Mouse (Mus musculus): ENCODE measurements around the gene Dbil5. TPM values are rescaled to one million over a fixed set of nuclear protein-coding genes. Genes with fewer than 3 reads are reported as not detected.

The Dbil5 gene
- total RNA-seq, 2 experiments from 2014 or later, result not detected

DNA sequence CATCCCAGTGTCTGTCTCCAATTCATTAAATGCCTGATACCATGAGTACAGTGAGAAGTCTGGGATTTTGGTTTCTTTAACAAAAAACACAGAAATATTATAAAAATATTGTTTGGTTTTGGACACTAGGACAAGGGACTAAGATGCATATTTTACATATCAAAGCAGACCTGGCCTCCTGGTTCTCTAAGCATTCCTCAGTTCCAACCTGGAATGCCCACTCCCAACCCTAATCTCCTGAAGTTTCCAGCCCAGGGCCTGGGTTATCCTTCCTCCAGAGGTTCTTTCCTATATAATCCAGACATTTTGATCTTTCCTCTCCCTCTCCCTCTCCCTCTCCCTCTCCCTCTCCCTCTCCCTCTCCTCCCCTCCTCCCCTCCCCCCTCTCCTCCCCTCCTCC, 7.6 kb downstream of the Dbil5 start:
- ATAC-seq (replicated peaks; ENCODE audit: poor library complexity), result no peak

DNA sequence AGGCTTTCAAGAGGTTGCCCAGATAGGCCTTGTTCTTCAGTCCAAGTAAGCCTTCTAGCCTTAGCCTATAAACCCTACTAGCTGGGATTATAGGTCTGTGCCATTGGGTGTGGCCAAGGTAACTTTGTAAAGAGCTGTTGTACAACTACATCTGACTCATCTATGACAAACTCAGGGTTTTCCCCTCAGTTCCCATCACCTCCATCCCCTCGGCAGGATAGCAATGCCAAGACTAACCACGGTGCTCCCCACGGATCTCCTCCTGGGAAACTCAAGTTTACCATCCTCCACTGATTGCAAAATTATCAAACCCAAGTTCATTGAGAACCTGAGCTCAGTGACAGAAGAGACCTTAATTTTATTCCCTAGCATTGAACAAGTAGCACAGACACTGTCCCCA, 18.7 kb downstream of the Dbil5 start:
- ATAC-seq (replicated peaks; ENCODE audit: poor library complexity), result no peak

DNA sequence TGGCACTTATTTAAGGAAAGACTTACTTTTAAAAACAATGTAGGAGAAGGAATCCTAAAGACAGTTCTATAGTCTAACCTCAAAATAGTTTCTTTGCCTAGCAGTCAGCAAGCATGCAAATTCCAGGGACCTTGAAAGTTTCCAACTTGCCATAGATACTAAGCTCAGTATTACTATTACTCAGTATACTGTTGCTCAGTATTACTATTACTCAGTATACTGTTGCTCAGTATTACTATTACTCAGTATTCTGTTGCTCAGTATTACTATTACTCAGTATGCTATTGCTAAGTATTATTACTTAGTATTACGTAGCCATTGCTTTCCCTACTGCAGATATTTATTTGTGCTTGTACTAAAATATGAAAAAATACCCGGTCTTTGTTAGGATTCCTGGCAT, 22.3 kb downstream of the Dbil5 start:
- ATAC-seq (replicated peaks; ENCODE audit: poor library complexity), result no peak

DNA sequence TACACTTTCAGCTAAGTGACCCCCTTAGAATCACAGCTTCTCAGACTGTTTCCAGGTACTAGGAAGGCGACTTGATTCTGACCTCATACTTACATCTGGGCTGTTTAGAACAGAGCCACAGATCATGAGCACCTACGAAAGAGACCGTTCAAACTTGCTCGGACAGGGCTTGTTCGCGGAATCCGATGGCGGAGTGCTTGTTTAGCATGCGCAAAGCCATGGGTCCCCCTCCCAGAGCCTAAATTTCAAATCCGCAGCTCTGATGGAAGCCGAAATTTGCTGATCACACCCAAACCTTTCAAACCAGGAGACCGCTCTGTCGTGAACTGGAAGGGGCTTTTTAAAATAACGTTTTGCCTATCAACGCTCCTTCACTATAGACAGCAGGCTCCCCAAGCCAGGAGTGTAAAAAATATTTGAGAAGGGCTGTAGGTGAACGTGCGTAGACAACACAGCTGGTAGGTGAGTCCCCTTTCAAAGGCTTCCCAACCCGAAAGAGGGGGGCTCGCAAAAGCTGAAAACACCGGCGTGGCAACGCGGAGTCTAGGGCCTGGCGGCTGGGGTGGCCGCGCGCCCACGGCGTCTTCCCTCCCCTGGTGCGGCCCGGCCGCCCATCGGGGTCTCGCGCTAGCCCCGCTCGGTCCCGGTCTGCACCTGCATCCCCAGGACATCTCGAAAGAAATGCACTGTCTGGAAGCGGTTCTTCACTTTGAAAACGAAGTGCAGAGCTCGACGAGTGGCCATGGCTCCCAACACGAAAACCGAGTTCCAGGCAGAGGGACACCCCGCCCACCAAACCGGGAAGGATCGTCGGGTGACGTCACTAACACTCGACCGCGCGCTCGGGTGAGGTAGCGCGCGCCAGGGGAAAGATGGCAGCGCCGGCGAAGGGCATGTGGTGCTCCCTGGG, 25.7 kb downstream of the Dbil5 start, which contains the start of the genes Mrm3 and Glod4:
Gene Mrm3, plus strand, starts transcription at position 815 of the 910 bp plus-strand sequence.
Gene Glod4, minus strand, starts transcription at position 825 of the 910 bp plus-strand sequence.
- peak; percentile 99 for ATAC-seq (replicated peaks; ENCODE audit: poor library complexity)

DNA sequence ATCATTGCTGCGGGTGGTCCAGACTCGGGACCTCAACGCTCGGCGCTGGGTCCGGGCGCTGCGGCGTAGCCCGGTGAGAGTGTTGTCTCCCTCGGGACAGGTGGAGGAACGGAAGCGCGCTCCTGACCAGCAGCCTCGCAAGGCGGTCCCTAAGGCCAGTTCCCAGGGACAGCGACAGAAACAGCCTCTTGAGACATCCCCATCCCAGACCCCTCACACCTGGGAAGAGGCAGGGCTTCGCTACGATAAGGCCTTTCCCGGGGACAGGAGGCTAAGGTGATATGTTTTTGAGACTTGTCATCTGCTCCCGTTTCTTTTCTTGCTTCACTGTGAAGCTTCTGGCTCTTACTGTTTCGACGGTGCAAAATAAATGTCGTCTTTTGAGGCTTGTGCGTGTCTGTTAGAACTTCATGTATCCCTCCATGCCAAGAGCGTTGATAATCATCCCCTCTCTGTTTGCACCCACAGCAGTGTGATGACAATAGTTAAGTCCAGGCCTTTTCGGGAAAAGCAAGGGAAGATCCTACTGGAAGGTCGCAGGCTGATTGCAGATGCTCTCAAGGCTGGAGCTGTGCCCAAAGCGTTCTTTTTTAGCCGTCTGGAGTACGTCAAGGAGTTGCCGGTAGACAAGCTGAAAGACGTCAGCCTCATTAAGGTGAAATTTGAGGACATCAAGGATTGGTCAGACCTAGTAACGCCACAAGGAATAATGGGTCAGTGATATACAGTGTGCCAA, 26.6 kb downstream of the Dbil5 start:
- peak; percentile 43; the same call in 1 of the 2 replicates for ATAC-seq (replicated peaks; ENCODE audit: poor library complexity)

DNA sequence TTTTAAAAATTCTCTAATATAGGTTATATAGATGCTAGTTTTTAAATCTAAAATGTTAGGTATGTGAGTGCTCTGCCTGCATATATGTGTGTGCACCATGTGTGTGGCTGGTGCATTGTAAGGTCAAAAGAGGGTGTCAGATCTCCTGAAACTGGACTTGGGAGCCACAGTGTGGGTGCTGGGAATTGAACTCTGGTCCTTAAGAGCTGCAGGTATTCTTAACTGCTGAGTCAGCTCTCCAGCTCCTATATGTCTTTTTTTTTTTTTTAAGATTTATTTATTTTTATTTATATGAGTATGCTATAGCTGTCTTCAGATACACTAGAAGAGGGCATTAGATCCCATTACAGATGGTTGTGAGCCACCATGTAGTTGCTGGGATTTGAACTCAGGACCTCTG, 29.0 kb downstream of the Dbil5 start:
- no peak for ATAC-seq (replicated peaks; ENCODE audit: poor library complexity)

DNA sequence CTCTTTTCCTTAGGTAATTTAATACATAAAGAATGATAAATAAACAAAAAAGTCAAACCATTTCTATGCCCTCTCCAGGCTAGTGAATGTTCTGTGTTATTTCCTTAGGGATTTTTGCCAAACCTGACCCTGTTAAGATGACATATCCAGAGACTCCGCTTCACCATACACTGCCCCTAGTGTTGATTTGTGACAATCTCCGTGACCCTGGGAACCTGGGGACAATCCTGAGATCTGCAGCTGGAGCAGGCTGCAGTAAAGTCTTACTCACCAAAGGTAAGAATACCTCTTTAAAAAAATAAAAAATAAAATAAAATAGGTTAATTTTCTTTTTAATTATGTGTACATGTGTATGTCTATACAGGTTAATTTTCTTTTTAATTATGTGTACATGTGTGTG, 29.8 kb downstream of the Dbil5 start:
- ATAC-seq (replicated peaks; ENCODE audit: poor library complexity), result no peak

DNA sequence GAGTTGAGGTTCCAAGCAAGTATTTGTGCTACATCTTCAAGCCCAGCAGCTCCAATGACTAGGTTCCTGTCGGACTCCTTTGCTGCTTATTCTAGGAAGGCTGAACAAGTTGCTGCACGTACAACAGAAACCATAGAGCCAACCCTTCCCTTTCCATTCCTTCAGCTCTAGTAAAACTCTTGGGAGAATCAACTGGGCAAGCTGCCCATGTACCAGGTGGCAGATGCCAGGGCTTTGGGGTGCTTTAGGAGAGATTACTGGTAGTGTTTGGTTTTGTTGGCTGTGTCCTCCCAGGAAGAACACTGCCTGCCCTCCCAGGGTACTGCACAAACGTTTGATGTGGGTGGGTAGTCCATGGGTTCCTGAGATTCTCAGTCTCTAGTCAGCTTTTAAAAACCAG, 34.6 kb downstream of the Dbil5 start:
- ATAC-seq (replicated peaks; ENCODE audit: poor library complexity), result no peak

DNA sequence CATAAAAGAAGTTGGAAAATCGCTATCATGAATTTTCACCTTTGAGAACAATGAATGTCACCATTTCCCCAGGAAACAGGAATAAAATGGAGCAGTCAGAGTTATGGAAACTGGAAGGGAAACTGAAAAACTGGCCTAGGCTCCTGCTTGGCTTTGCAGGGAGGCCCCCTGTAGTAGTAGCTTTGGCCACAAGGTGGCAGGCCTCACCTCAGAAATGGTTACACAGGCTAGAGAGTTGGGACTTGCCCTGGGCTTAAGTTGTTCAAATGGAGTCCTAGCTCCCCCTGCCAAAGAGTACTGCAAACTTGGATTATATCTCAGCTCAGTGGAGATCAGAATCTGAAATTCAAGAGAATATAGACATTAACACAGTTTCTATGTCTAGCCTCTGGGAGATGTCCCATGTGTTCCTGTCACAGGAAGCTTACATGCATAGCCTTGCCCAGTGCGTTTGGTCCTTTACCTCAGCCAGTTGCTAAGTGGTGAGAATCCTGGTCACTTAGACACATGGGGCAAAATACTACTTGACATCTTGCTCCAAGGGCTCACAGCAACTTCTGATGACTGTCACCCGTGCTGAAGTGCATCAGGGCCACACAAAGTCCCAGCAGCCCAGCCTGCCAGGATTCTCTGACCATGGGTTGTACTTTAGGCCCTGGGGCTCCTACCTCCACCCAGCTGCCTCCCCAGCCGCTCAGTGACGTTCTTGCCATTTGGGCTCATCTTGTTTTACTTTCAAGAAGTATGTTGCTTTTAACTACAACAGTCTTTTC, 35.9 kb downstream of the Dbil5 start:
- peak; percentile 97 for ATAC-seq (replicated peaks; ENCODE audit: poor library complexity)

DNA sequence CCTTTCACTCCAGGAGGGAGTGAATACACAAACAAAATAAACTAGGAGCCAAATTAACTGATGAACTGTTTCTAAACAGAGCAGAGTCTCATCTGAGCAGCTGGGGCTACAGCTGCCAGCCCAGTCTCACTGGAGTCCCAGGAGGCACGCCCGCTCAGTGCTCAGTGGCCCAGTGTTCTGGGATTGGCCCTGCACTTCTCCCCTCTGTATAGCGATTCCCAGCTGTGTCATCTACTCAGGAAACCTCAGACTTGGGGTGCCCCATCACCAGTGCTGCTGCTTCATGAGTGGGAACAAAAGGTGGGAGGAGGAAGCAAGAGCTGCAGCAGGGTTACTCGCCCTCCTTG, 36.5 kb downstream of the Dbil5 start:
- ATAC-seq (replicated peaks; ENCODE audit: poor library complexity), result no peak

DNA sequence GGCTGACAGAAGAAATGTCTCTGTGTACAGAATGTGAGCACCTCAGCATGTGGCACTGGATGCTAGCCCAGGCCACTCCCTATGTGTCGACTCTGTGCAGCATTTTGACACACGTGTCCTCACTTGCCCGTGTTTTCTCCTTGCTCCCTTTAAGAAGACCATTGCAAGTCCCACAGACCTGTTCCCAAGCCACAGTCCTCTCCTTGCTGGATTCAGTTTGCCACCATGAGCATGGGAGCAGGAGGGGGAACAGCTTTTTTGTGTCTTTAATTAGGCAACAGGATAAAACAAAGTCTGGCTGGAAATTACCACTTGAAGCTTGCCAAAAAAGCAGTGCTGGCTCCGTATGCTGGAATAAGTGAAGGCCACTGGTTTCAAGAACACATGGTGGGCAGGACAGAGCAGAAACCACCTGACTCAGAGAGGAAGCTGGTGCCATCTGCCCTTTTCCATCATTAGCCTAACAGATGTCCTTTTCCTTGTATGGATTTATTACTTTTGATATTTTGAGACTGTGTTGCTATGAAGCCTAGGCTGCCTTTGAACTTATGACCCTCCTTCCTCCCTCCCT, 38.1 kb downstream of the Dbil5 start:
- ATAC-seq (replicated peaks; ENCODE audit: poor library complexity), result no peak

DNA sequence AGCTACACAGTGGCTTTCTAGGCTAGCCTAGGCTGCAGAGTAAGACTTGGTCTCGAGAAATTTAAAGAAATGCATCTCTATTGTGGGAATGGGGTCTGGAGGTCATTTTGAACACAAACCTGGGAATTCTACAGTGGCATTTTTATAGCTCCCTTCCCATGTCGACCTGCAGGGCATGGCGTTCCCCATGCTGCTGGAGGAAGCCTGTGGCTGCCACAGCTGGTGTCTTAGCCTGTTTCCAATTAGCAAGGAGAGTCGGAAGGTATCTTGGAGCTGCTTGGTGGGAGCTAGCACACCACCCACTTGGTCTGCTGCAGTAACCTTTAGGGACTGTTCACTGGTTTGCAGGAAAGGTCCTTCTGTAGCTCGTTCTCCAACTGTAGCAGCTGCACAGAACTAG, 38.7 kb downstream of the Dbil5 start:
- no peak for ATAC-seq (replicated peaks; ENCODE audit: poor library complexity)

DNA sequence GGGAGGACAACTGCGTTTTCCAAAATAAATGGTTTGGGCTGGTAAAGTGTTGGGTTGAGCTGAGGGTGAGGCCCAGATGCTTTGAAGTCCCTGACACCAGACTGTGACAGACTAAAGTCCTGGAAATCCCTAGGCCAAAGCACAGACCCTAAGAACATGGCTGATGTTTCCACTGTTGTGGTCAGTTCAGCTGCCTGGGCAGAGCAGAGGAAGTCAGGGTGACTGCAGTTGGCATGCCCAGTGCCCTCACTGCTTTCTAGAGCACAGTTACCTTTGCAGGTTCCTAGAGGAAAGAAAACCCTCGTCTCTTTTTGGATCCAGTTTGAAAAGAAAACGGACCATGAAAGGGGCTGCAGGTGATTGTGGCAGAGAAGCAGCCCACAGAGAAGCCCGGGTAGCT, 40.0 kb downstream of the Dbil5 start:
- no peak for ATAC-seq (replicated peaks; ENCODE audit: poor library complexity)

DNA sequence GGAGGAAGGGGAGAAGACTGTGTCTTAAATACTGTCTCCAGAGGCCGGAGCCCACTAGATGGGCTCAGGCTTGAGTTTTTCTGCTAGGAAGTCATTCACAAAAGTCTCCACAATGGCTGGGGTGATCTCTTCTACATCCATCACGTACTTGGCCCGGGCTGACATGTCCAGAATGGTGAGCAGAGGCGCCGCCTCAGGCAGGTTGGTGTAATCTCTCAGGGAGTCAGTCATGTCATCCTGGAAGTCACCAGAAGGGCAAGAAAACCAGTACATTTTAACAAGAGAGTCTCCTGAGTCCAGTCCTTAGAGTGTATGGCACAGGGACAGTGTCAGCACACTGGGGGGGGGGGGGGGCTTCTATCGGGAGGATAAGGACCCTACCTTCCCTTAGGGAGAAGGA, 41.1 kb downstream of the Dbil5 start:
- ATAC-seq (replicated peaks; ENCODE audit: poor library complexity), result no peak

DNA sequence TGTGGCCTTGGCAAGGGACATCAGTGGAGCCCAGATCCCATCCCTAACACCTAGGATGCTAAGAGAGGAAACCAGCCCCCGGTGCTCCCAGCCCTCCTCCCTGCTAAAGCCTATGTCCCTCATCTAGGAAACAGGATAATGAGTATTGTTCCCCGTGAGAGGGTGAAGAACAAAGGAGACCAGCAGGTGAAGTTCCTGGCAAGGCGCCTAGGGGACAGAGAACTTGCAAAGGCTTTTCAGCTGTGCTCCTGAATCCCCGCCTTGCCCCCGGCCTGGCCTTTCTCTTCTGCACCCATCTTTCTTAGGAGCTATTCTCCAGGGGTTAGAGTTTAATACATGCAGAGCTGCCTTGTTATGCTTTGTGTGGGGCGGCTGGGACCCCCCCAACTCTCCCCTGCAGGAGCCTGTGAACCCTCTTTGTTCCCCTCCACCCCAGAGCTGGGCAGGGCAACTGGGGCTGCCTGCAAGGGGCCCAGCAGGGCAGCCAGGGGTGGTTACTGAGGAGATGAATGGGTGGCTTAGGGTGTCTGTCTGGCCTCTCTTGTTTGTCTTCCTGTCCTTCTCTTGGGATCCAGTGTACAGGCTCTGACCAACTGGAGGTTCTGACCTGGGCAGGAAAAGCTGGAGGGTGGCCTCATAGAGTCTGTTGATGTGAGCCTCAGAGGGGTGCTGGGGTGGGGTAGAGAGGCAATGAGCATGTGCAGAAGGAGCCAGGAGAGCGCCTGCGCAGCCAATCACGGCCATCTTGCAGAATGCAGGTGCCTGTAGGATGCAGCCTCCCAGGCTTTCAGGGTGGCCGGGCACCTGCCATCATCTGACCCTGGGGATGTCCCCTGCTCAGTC, 43.0 kb downstream of the Dbil5 start:
- no peak for ATAC-seq (replicated peaks; ENCODE audit: poor library complexity)

DNA sequence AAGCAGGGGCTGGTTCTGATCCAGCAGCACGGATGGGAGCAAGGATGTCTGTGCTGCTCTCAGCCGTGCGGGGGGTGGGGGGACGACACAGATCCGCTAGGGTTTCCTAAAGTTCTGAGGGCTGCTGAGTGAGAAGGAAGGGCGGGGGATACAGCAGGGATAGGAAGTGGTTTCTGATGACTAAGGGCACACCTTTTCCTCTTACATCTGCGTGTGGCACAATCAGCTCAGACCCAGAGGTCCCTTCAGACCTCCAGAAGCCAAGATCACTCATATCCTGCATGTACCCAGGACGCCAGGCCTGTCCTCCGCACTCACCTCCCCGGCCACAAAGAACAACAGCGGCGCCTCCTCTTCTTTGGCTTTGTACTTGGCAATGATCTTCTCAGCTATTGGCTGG, 43.8 kb downstream of the Dbil5 start:
- ATAC-seq (replicated peaks; ENCODE audit: poor library complexity), result peak; percentile 87

DNA sequence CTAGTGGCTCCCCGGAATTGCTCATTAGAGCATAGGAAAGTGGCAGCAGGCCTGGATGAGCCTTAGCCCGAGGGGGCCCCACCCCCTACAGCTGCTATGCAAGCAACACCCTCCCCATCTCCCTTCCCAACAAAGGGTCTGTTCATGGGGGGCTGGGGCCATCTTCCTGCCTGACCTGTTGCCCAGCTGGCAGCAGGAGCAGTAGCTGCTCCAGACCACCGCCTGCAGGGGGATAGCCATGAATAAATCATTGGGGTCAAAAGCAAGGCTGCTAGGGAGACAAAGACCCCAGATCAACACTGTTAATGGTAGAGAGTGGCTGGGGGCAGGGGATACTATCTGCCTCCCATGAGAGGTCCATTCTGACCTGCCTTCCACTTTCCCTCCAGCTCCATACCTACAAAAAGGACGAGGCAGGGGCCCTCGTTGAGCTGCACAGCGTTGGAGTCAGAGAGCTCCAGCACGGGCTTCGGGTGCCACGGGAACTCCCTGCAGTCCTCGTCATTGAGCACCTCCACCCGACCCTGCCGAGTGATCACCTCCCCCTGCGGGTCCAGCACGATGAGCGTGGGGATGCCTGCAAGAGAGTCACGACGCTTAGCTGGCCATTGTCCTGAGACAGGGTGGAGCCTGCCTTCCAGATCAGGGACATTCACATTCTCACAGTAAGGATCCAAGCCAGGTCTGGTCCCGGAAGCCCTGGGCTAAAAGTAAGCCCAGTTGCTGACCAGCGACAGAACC, 45.4 kb downstream of the Dbil5 start:
- no peak for ATAC-seq (replicated peaks; ENCODE audit: poor library complexity)

DNA sequence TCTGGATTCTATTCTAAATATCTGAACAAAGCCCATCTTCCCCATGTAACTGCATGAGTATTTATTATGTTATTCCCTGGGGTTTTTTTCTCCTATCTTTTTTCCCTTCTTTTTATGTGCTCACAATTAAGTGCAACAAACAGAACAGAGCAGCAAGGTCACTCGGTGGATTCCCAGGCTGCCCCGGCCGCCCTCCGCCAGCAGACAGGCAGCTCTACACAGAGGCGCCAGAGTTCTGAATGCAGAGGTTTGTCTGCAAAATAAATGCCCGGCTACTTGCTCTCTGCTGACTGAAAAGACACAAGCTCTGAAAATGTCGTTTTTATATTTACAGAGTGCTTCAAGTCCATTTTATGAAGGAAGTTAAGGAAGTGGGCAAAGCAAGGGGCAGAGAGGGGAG, 50.1 kb downstream of the Dbil5 start:
- no peak for ATAC-seq (replicated peaks; ENCODE audit: poor library complexity)

DNA sequence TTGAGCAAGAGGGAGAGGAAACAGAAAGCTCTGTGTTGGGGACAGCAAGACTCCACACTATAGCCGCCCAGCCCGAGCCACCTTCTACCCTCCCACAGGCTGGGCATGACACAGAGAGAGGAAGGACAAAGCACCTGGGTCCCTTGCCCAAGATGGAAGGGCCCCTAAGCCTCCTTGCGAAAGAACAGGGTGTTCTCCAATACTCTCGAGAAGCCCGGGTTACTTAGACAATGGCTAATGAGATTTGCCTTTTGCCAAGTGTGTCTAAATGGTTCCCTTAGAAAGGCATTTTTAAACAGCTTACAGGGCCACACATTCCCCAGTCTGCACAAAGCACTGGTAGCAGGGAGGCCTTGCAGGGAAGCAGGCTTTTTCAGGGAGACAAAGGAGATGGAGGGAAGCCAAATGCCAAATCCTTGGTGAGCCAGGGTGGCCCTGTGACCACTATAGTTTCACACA, 50.6 kb downstream of the Dbil5 start:
- ATAC-seq (replicated peaks; ENCODE audit: poor library complexity), result peak; percentile 61

All from megakaryocyte progenitor cell, adult 5-6 weeks (primary cell).